Mouse (Mus musculus): Measurements from ENCODE around the gene Tmem100. TPM values are rescaled to one million over a fixed set of nuclear protein-coding genes. Genes with fewer than 3 reads are reported as not detected.

The Tmem100 gene
- polyA plus RNA-seq, 1 experiment from 2014 or later = 17.7 TPM

GRCm38 (mm10) chr11:90071747-90072146 lies 41.6 kb downstream of the Tmem100 start:
- DNase-seq (ENCODE audit: low spot score) (peak; percentile 38), ATAC-seq (replicated peaks; ENCODE audit: insufficient number of reproducible peaks, low FRiP score, low TSS enrichment, low read depth) (no peak)
- no peak overlapping the region for H3K4me3 ChIP-seq (ENCODE audit: low read depth, low read length)
- H3K36me3 ChIP-seq (replicated peaks; ENCODE audit: control insufficient read depth, insufficient read depth, low read depth, low read length) = no peaks in the 10 kb centered on the region
- H3K27me3 ChIP-seq (ENCODE audit: control insufficient read depth, insufficient read depth, low read length) = no peaks in the 10 kb centered on the region
- no peak overlapping the region for H3K27ac ChIP-seq (replicated peaks; ENCODE audit: low read depth, low read length)
- WGBS = 30% methylated on average over 9 of the region's 9 CpGs
- no peak overlapping the region; the same call in 1 of the 2 replicates for H3K4me2 ChIP-seq (ENCODE audit: low read depth, low read length)
- H3K4me1 ChIP-seq (ENCODE audit: control insufficient read depth, insufficient read depth, low read length) = no peaks in the 10 kb centered on the region
- no peaks in the 10 kb centered on the region for H3K9me3 ChIP-seq (replicated peaks; ENCODE audit: control insufficient read depth, low read length)
- H3K9ac ChIP-seq (replicated peaks; ENCODE audit: low read length) = no peak overlapping the region

- Histone ChIP-seq H3K9ac (replicated peaks; ENCODE audit: low read length) (no peak overlapping the region), H3K4me2 (ENCODE audit: low read depth, low read length) (no peak overlapping the region), H3K27me3 (ENCODE audit: control insufficient read depth, insufficient read depth, low read length) (no peaks in the 10 kb centered on the region), H3K4me3 (ENCODE audit: low read depth, low read length) (no peak overlapping the region), H3K36me3 (replicated peaks; ENCODE audit: control insufficient read depth, insufficient read depth, low read depth, low read length) (no peaks in the 10 kb centered on the region), H3K27ac (replicated peaks; ENCODE audit: low read depth, low read length) (no peak overlapping the region), H3K9me3 (replicated peaks; ENCODE audit: control insufficient read depth, low read length) (no peaks in the 10 kb centered on the region), H3K4me1 (ENCODE audit: control insufficient read depth, insufficient read depth, low read length) (no peaks in the 10 kb centered on the region)
- WGBS = 72% methylated on average over 5 of the region's 5 CpGs
- ATAC-seq (replicated peaks; ENCODE audit: insufficient number of reproducible peaks, low FRiP score, low TSS enrichment, low read depth) = no peak
- no peak for DNase-seq (ENCODE audit: low spot score)
Measured at GRCm38 (mm10) chr11:90073201-90073600, 43.1 kb downstream of the Tmem100 start.

DNA sequence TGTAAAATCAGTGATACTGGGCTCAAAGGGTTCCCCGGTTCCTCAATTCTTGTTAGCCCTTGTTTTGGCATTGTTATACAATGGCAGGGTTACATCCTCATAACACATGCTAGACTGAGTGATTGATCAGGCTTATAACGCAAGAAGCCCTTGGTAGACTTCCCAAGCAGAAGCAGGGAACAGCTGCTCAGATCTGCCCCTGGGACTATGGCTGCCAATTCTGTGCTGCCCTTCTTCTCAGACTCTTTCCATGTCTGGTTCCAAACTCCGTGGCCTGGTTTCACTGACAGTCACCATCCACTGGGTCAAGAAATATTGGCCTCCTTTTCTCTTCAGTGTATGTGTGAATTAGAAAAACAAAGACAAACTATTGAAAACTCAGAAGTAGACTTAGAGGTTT lies 46.5 kb downstream of the Tmem100 start:
- Histone ChIP-seq H3K4me2 (ENCODE audit: low read depth, low read length) (no peak overlapping the region), H3K27me3 (ENCODE audit: control insufficient read depth, insufficient read depth, low read length) (no peaks in the 10 kb centered on the region), H3K27ac (replicated peaks; ENCODE audit: low read depth, low read length) (no peak overlapping the region), H3K4me3 (ENCODE audit: low read depth, low read length) (no peak overlapping the region), H3K36me3 (replicated peaks; ENCODE audit: control insufficient read depth, insufficient read depth, low read depth, low read length) (no peaks in the 10 kb centered on the region), H3K9ac (replicated peaks; ENCODE audit: low read length) (no peak overlapping the region), H3K4me1 (ENCODE audit: control insufficient read depth, insufficient read depth, low read length) (no peaks in the 10 kb centered on the region), H3K9me3 (replicated peaks; ENCODE audit: control insufficient read depth, low read length) (no peaks in the 10 kb centered on the region)
- ATAC-seq (replicated peaks; ENCODE audit: insufficient number of reproducible peaks, low FRiP score, low TSS enrichment, low read depth) (no peak), DNase-seq (ENCODE audit: low spot score) (no peak)
- WGBS = 80% methylated on average over 3 of the region's 3 CpGs

- no peak overlapping the region for H3K9ac ChIP-seq (replicated peaks; ENCODE audit: low read length)
- H3K4me3 ChIP-seq (ENCODE audit: low read depth, low read length) = no peak overlapping the region
- no peaks in the 10 kb centered on the region for H3K27me3 ChIP-seq (ENCODE audit: control insufficient read depth, insufficient read depth, low read length)
- H3K4me2 ChIP-seq (ENCODE audit: low read depth, low read length) = no peak overlapping the region
- no peaks in the 10 kb centered on the region for H3K36me3 ChIP-seq (replicated peaks; ENCODE audit: control insufficient read depth, insufficient read depth, low read depth, low read length)
- ATAC-seq (replicated peaks; ENCODE audit: insufficient number of reproducible peaks, low FRiP score, low TSS enrichment, low read depth) = no peak
- H3K4me1 ChIP-seq (ENCODE audit: control insufficient read depth, insufficient read depth, low read length) = no peaks in the 10 kb centered on the region
- no peak overlapping the region for H3K27ac ChIP-seq (replicated peaks; ENCODE audit: low read depth, low read length)
- DNase-seq (ENCODE audit: low spot score) = no peak
- no peaks in the 10 kb centered on the region for H3K9me3 ChIP-seq (replicated peaks; ENCODE audit: control insufficient read depth, low read length)
- WGBS = 84% methylated on average over 3 of the region's 3 CpGs
Measured at GRCm38 (mm10) chr11:90080678-90081267, 50.6 kb downstream of the Tmem100 start.

- ATAC-seq (replicated peaks; ENCODE audit: insufficient number of reproducible peaks, low FRiP score, low TSS enrichment, low read depth) = no peak
- no peak overlapping the region for H3K27ac ChIP-seq (replicated peaks; ENCODE audit: low read depth, low read length)
Measured at GRCm38 (mm10) chr11:90081820-90082596, 51.9 kb downstream of the Tmem100 start.

DNA sequence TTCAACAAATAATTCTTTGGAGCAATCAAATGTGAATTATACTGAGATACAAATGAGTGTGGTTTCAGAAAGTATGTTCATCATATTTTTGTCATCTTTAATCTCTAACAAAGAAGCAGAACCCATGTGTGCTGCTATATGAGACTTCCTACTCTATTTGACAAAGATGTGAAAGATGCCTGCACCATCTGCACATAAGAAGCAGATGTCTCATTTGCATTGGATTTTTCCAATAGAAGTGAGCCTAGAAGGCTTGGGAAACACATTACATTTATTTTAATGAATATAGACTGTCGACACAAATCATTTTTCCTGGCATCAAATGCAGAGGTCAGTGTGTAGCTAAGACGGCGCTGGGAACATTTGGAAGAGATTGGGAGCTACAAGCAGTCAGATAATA lies 52.9 kb downstream of the Tmem100 start:
- no peak overlapping the region for H3K9ac ChIP-seq (replicated peaks; ENCODE audit: low read length)
- no peaks in the 10 kb centered on the region for H3K4me1 ChIP-seq (ENCODE audit: control insufficient read depth, insufficient read depth, low read length)
- no peak overlapping the region for H3K4me3 ChIP-seq (ENCODE audit: low read depth, low read length)
- H3K4me2 ChIP-seq (ENCODE audit: low read depth, low read length) = no peak overlapping the region
- no peak overlapping the region for H3K27ac ChIP-seq (replicated peaks; ENCODE audit: low read depth, low read length)
- ATAC-seq (replicated peaks; ENCODE audit: insufficient number of reproducible peaks, low FRiP score, low TSS enrichment, low read depth) (no peak), DNase-seq (ENCODE audit: low spot score) (no peak)
- no peaks in the 10 kb centered on the region for H3K9me3 ChIP-seq (replicated peaks; ENCODE audit: control insufficient read depth, low read length)
- H3K36me3 ChIP-seq (replicated peaks; ENCODE audit: control insufficient read depth, insufficient read depth, low read depth, low read length) = no peaks in the 10 kb centered on the region
- WGBS = 68% methylated on average over 3 of the region's 3 CpGs
- no peaks in the 10 kb centered on the region for H3K27me3 ChIP-seq (ENCODE audit: control insufficient read depth, insufficient read depth, low read length)

More at GRCm38 (mm10) chr11:90081820-90082596, 51.9 kb downstream of the Tmem100 start:
- Histone ChIP-seq H3K9ac (replicated peaks; ENCODE audit: low read length) (no peak overlapping the region), H3K27me3 (ENCODE audit: control insufficient read depth, insufficient read depth, low read length) (no peaks in the 10 kb centered on the region), H3K9me3 (replicated peaks; ENCODE audit: control insufficient read depth, low read length) (no peaks in the 10 kb centered on the region), H3K36me3 (replicated peaks; ENCODE audit: control insufficient read depth, insufficient read depth, low read depth, low read length) (no peaks in the 10 kb centered on the region), H3K4me2 (ENCODE audit: low read depth, low read length) (no peak overlapping the region), H3K4me1 (ENCODE audit: control insufficient read depth, insufficient read depth, low read length) (no peaks in the 10 kb centered on the region), H3K4me3 (ENCODE audit: low read depth, low read length) (no peak overlapping the region)
- WGBS = 66% methylated on average over 10 of the region's 10 CpGs
- DNase-seq (ENCODE audit: low spot score) = peak; percentile 66

- Histone ChIP-seq H3K9me3 (replicated peaks; ENCODE audit: control insufficient read depth, low read length) (no peaks in the 10 kb centered on the region), H3K27me3 (ENCODE audit: control insufficient read depth, insufficient read depth, low read length) (no peaks in the 10 kb centered on the region), H3K36me3 (replicated peaks; ENCODE audit: control insufficient read depth, insufficient read depth, low read depth, low read length) (no peaks in the 10 kb centered on the region), H3K4me1 (ENCODE audit: control insufficient read depth, insufficient read depth, low read length) (no peaks in the 10 kb centered on the region), H3K4me3 (ENCODE audit: low read depth, low read length) (no peak overlapping the region), H3K4me2 (ENCODE audit: low read depth, low read length) (no peak overlapping the region), H3K27ac (replicated peaks; ENCODE audit: low read depth, low read length) (no peak overlapping the region), H3K9ac (replicated peaks; ENCODE audit: low read length) (no peak overlapping the region)
- DNase-seq (ENCODE audit: low spot score) = no peak
- WGBS = 75% methylated on average over 5 of the region's 5 CpGs
- ATAC-seq (replicated peaks; ENCODE audit: insufficient number of reproducible peaks, low FRiP score, low TSS enrichment, low read depth) = no peak
Measured at GRCm38 (mm10) chr11:90084166-90084565, 54.0 kb downstream of the Tmem100 start.

Data from embryonic facial prominence, embryonic 11.5 days (tissue).